Mouse (Mus musculus): ENCODE data around the gene Tsc22d2. TPM values are rescaled to one million over a fixed set of nuclear protein-coding genes. Genes with fewer than 3 reads are reported as not detected.

Tsc22d2 gene
- total RNA-seq, 2 experiments from 2014 or later: 20.1 to 21.5 TPM

DNA sequence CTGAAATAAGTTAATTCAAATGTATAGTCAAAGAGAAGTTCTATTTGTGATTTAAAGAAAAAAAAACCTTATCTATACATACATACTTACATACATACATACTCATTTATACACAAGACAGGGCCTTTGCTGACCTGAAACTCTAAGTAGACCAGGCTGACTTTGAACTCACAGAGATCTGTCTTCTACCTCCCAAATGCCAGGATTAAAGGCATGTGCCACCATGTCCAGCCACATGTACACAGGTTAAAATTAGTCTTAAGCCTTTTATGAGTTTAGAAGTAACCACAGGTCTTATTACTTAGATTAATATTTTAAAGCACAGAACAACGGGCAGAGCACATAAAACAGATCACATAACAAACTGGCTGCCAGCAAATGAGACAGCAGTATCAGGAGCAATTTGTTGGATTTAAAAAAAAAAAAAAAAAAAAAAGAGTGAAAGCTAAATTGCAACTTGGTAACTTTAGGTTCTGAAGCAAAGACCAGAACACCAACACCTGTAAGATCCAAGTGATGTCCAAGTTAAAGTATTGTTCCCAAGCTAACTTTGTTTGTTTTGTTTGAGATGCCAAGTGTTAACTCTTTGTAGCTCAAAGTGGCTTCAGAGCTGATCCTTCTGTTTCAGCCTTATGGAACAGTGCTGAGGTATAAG, 101.6 kb downstream of the Tsc22d2 start:
- no peak for DNase-seq

Other genes starting within 250 kb of the Tsc22d2 start
- 10 to 100 TPM; 35.8 to 43.2 TPM for gene Eif2a, start 111.1 kb downstream of the Tsc22d2 start, total RNA-seq (2021)
- gene Serp1, start 111.2 kb downstream of the Tsc22d2 start, total RNA-seq (2021): 10 to 100 TPM; 12.0 to 15.1 TPM
- 100 to 1,000 TPM; 119 to 120 TPM for gene Selenot, start 161.9 kb downstream of the Tsc22d2 start, total RNA-seq (2021)
- gene Erich6, start 222.5 kb downstream of the Tsc22d2 start, total RNA-seq (2021): not detected

Data from heart, adult 18-20 months (tissue).